Mouse (Mus musculus): ENCODE measurements around the gene Prpf18. TPM values are rescaled to one million over a fixed set of nuclear protein-coding genes. Genes with fewer than 3 reads are reported as not detected.

Gene Prpf18
- polyA plus RNA-seq (2012; ENCODE audit: low replicate concordance): 0.52 and 4.8 TPM in 2 replicates

GRCm38 (mm10) chr2:4651500-4652285, at the start of gene Prpf18:
TSS of gene Prpf18 (minus strand) at chr2:4652113.

Other genes starting within 250 kb of the Prpf18 start
- not detected in 2 replicates for gene Bend7, start 65.7 kb upstream of the Prpf18 start, polyA plus RNA-seq (2012; ENCODE audit: low replicate concordance)
- gene Sephs1, start 229.5 kb upstream of the Prpf18 start, polyA plus RNA-seq (2012; ENCODE audit: low replicate concordance): 4.2 and 5.2 TPM in 2 replicates

Measured in leukemia stem cell, adult 10-12 weeks (primary cell).